Mouse (Mus musculus) bone marrow macrophage, adult 2 months (primary cell): ENCODE data around the gene Hspa1b. TPM values are rescaled to one million over a fixed set of nuclear protein-coding genes. Genes with fewer than 3 reads are reported as not detected.
A peak's percentile ranks its signal among the peaks of the same experiment; 100 is the strongest.
"Not testable (repeated sequence)": the region's sequence is repeated elsewhere in the genome, so short reads cannot be mapped to it uniquely, and the experiment has no call there.

ENCODE experiments used
- H3K27ac ChIP-seq: 2 replicates; pipeline ENCODE4 v1.5.1; 2012; ENCODE audit warnings: low read depth, low read length; ENCODE audit not compliant: insufficient read depth
- H3K4me1 ChIP-seq: 2 replicates; pipeline ENCODE4 v1.6.1; 2012; ENCODE audit warnings: low read length; ENCODE audit not compliant: control insufficient read depth, insufficient read depth
- H3K4me3 ChIP-seq: 2 replicates; pipeline ENCODE4 v1.5.1; 2012; ENCODE audit warnings: mild to moderate bottlenecking, low read length, moderate library complexity; ENCODE audit not compliant: insufficient read depth
- CTCF ChIP-seq: IDR thresholded peaks from 2 replicates; pipeline ENCODE4 v1.5.1; 2012; ENCODE audit warnings: low read depth, mild to moderate bottlenecking, low read length, moderate library complexity
- POLR2A ChIP-seq: IDR thresholded peaks from 2 replicates; pipeline ENCODE4 v1.6.1; 2012; ENCODE audit warnings: mild to moderate bottlenecking, low read depth, low read length, borderline replicate concordance
- polyA plus RNA-seq: library from polyadenylated mRNA; stranded (reverse); fragments of >200 nt; gene quantifications from 2 replicates; pipeline ENCODE4 v1.2.4, GENCODE M21; 2012; ENCODE audit not compliant: missing spikeins, insufficient read depth, insufficient read length

The Hspa1b gene
- polyA plus RNA-seq, 1 experiment = 1.5 TPM

DNA sequence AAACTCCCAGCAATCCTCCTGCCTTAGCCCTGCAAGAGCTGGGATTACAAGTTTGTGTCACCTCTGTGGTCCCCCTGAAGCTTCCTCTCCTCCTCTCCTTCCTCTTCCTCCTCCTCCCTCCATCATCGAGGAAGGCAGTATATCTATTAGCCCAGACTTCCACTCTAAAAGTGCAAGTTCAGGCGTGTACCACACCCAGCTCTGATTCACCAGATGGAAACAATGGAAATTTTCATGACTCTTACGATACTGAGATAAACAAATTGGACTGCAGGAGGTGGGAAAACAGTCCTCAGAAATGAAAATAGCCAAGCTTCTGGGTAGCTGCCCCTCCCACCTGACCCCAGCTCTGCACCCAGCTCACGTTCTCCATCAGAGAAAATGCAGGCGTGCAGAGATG, 6.6 kb upstream of the Hspa1b start:
- Histone ChIP-seq H3K4me3 (no peak overlapping the region), H3K27ac (no peak overlapping the region)

GRCm38 (mm10) chr17:34964640-34965049, 5.6 kb upstream of the Hspa1b start:
- H3K4me3 ChIP-seq = no peak overlapping the region
- peaks cover 19% of the 10 kb centered on the region for H3K4me1 ChIP-seq
- TF ChIP-seq POLR2A = no peak
- no peak for TF ChIP-seq CTCF
- no peak overlapping the region for H3K27ac ChIP-seq

More for the DNA sequence above, 6.6 kb upstream of the Hspa1b start:
- no peak for TF ChIP-seq CTCF
- peaks cover 14% of the 10 kb centered on the region for H3K4me1 ChIP-seq

GRCm38 (mm10) chr17:34962841-34963240, 3.8 kb upstream of the Hspa1b start:
- no peak overlapping the region for H3K27ac ChIP-seq
- no peak for TF ChIP-seq CTCF
- peaks cover 19% of the 10 kb centered on the region for H3K4me1 ChIP-seq
- no peak overlapping the region for H3K4me3 ChIP-seq

GRCm38 (mm10) chr17:34962125-34962524, 3.1 kb upstream of the Hspa1b start:
- no peak for TF ChIP-seq POLR2A
- no peak for TF ChIP-seq CTCF
- no peak overlapping the region for H3K4me3 ChIP-seq
- no peak overlapping the region for H3K27ac ChIP-seq
- peaks cover 19% of the 10 kb centered on the region for H3K4me1 ChIP-seq

DNA sequence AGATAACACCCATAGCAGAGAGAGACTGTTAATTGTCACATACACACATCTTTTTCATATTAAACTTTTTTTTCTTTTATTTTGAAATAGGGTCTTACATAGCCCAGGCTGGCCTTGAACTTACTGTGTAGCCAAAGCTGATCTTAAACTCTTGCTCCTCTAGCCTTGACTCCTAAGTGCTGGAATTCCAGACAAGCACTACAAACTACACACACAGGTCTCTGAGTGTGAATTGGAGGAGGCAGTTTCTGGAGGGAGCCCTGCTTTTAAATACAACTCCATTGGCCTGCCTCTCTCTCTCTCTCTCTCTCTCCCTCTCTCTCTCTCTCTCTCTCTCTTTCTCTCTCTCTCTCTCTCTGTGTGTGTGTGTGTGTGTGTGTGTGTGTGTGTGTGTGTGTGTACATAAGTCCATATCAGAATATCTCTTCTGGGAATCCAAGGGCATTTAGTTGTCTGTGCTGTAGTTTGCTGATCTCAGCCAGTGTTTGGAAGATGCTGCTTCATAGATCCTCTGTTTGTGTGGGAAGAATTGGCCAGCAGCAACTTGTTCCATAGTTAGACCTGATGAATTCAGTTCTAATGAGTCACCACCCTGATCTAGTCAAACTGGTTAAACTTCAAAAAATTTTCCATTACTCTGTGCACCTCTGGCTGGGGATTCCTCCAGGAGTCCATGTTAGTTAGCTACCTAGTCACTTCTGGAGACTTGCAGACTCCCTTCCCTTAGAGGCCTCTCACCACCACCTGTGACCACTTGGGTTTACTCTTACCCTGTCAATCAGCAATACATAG, 1.9 kb upstream of the Hspa1b start:
- TF ChIP-seq POLR2A = no peak
- no peak for TF ChIP-seq CTCF
- Histone ChIP-seq H3K4me1 (peaks cover 19% of the 10 kb centered on the region), H3K27ac (no peak overlapping the region), H3K4me3 (no peak overlapping the region)

DNA sequence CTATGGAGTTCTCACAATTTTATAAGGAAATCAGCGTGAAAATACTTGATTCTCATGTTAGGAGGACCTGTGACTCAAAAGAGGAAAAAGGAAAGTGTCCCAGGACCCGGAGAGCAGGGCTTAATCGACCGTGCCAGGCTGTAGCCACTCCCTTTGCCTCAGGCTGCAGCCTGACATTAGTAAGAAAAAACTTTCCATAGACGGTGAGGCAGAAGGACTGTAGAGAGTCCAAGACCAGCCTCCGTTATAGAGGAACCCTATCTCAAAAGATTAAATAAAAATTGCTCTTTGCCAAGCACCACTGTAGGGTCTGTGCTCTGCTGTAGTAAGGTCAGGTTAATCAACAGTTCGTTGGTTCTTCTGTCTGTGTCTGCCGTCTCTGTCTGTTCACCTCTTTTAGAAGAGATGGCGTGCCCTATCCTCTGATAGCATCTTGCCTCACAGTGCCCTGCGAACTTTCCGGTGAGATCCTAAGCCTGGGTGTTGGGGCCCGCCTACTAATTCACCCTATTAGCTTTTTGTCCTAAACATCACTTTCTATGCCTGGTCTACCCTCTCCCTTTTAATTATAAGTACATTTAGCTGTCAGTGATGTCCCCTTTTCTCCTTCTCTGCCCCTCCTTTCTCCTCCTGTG, 960 bp upstream of the Hspa1b start:
- H3K4me3 ChIP-seq = peak overlapping the region; percentile 73
- H3K4me1 ChIP-seq = peaks cover 12% of the 10 kb centered on the region
- TF ChIP-seq CTCF = no peak
- no peak for TF ChIP-seq POLR2A
- H3K27ac ChIP-seq = peak overlapping the region; percentile 85

GRCm38 (mm10) chr17:34958734-34959129, 306 bp downstream of the Hspa1b start:
- peaks cover 12% of the 10 kb centered on the region for H3K4me1 ChIP-seq

GRCm38 (mm10) chr17:34957966-34958365, 1.1 kb downstream of the Hspa1b start:
- not testable (repeated sequence) for H3K27ac ChIP-seq, H3K4me3 ChIP-seq
- peaks cover 12% of the 10 kb centered on the region for H3K4me1 ChIP-seq

More at GRCm38 (mm10) chr17:34958734-34959129, 306 bp downstream of the Hspa1b start:
- H3K27ac ChIP-seq = not testable (repeated sequence)
- H3K4me3 ChIP-seq = peak overlapping the region; percentile 55

- peaks cover 12% of the 10 kb centered on the region for H3K4me1 ChIP-seq
- not testable (repeated sequence) for H3K27ac ChIP-seq, H3K4me3 ChIP-seq
Measured at GRCm38 (mm10) chr17:34957291-34957690, 1.7 kb downstream of the Hspa1b start.

- Histone ChIP-seq H3K4me1 (peaks cover 6% of the 10 kb centered on the region), H3K27ac (no peak overlapping the region), H3K4me3 (no peak overlapping the region)
- no peak for TF ChIP-seq CTCF
- TF ChIP-seq POLR2A = no peak
Measured at GRCm38 (mm10) chr17:34956340-34956739, 2.7 kb downstream of the Hspa1b start.

DNA sequence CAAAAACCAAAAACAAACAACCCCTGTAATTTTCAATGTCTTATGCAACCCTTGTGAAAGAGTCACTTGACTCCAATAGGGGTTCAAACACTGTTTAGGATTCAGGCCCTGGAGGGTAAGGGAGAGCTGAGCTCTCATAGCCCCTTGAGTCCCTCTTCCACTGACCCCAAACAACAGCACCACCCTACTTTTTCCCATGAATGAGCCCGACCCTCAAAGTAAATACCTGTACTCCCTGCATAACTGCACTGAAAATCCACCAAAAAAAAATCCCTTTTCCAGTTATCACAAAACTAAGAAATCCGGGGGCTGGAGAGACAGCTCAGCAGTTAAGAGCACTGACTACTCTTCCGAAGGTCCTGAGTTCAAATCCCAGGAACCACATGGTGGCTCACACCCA, 3.2 kb downstream of the Hspa1b start:
- no peak for TF ChIP-seq CTCF
- no peak for TF ChIP-seq POLR2A
- H3K4me1 ChIP-seq = peaks cover 6% of the 10 kb centered on the region
- no peak overlapping the region for H3K4me3 ChIP-seq
- H3K27ac ChIP-seq = no peak overlapping the region
